Mouse (Mus musculus) forebrain, embryonic 16.5 days (tissue): ENCODE data around the gene Lrrc4. TPM values are rescaled to one million over a fixed set of nuclear protein-coding genes. Genes with fewer than 3 reads are reported as not detected.

ENCODE experiments used
- ATAC-seq: fragments of 200-750 bp; cut with Nextera tagmentation; 2 replicates; pipeline ENCODE4 v1.8.0; 2017; ENCODE audit warnings: mild to moderate bottlenecking, moderate library complexity
- H3K27ac ChIP-seq: fragments of 300-500 bp; sonication (generic); 2 replicates; pipeline ENCODE4 v1.5.1; 2014; ENCODE audit warnings: low read length, control low read depth
- H3K27me3 ChIP-seq: fragments of 300-500 bp; sonication (generic); replicated peaks from 2 replicates; pipeline ENCODE4 v1.6.1; 2014; ENCODE audit warnings: low read length; ENCODE audit not compliant: control insufficient read depth, insufficient read depth
- H3K36me3 ChIP-seq: fragments of 300-500 bp; sonication (generic); 2 replicates; pipeline ENCODE4 v1.6.1; 2014; ENCODE audit not compliant: control insufficient read depth, insufficient read depth
- H3K4me1 ChIP-seq: fragments of 300-500 bp; sonication (generic); replicated peaks from 2 replicates; pipeline ENCODE4 v1.6.1; 2014; ENCODE audit warnings: low read length; ENCODE audit not compliant: control insufficient read depth, insufficient read depth
- H3K4me2 ChIP-seq: fragments of 300-500 bp; sonication (generic); 2 replicates; pipeline ENCODE4 v1.6.1; 2014; ENCODE audit warnings: mild to moderate bottlenecking, low read length, control low read depth
- H3K4me3 ChIP-seq: fragments of 300-500 bp; sonication (generic); replicated peaks from 2 replicates; pipeline ENCODE4 v1.5.1; 2014; ENCODE audit warnings: mild to moderate bottlenecking, low read length, control low read depth
- H3K9ac ChIP-seq: fragments of 300-500 bp; sonication (generic); replicated peaks from 2 replicates; pipeline ENCODE4 v1.6.1; 2014; ENCODE audit warnings: low read depth, low read length, control low read depth
- H3K9me3 ChIP-seq: fragments of 300-500 bp; sonication (generic); 2 replicates; pipeline ENCODE4 v1.6.1; 2016; ENCODE audit warnings: low read length; ENCODE audit not compliant: control insufficient read depth
- WGBS: fragments of 180-500 bp; shearing (Covaris S2); extraction: QIAGEN DNeasy Blood & Tissue Kit; methylation state at CpG from one replicate; pipeline ENCODE4 v1.1.7; 2014; 5-methylcytosine and 5-hydroxymethylcytosine counted together
- polyA plus RNA-seq: library from polyadenylated mRNA; unstranded; fragments of >200 nt; fragmentation: Nextera tagmentation; extraction: Ambion mirVana; gene quantifications from 2 replicates; pipeline ENCODE4 v1.2.1, GENCODE M21; 2015

Lrrc4 gene
- polyA plus RNA-seq, 1 experiment from 2014 or later, result 8.4 TPM

DNA sequence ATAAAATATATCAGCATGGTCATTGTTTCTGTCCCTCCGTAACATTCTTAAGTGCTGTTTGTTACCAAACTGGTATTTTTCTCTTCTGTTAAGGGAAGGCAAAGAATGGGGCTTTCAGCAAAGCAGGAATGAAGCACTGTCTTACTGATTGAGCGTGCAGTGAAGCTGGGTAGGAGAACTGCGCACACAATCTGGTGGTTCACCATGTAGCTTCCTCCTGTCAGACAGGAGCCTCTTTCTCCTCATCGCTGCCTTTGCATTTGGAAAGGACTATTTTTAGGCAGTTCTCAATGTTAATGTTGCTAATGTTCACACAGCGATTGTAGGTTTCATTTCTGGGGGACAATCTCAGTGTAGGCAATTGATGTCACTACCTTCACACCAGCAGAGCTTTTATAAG, 162.3 kb downstream of the Lrrc4 start:
- no peak overlapping the region for H3K4me3 ChIP-seq
- 89% methylated on average over 5 of the region's 5 CpGs for WGBS

GRCm38 (mm10) chr6:28667586-28667985, 164.0 kb downstream of the Lrrc4 start:
- ATAC-seq, result no peak
- Histone ChIP-seq H3K27me3 (no peaks in the 10 kb centered on the region), H3K27ac (no peak overlapping the region), H3K9me3 (no peaks in the 10 kb centered on the region), H3K4me2 (no peak overlapping the region), H3K9ac (no peak overlapping the region), H3K4me1 (no peaks in the 10 kb centered on the region), H3K4me3 (no peak overlapping the region), H3K36me3 (no peaks in the 10 kb centered on the region)
- WGBS, result 96% methylated on average over 1 of the region's 1 CpGs

More for the DNA sequence above, 162.3 kb downstream of the Lrrc4 start:
- H3K27ac ChIP-seq, result no peak overlapping the region
- no peaks in the 10 kb centered on the region for H3K9me3 ChIP-seq
- ATAC-seq, result no peak
- no peaks in the 10 kb centered on the region for H3K4me1 ChIP-seq
- H3K4me2 ChIP-seq, result no peak overlapping the region
- H3K36me3 ChIP-seq, result no peaks in the 10 kb centered on the region
- H3K9ac ChIP-seq, result no peak overlapping the region
- no peaks in the 10 kb centered on the region for H3K27me3 ChIP-seq

DNA sequence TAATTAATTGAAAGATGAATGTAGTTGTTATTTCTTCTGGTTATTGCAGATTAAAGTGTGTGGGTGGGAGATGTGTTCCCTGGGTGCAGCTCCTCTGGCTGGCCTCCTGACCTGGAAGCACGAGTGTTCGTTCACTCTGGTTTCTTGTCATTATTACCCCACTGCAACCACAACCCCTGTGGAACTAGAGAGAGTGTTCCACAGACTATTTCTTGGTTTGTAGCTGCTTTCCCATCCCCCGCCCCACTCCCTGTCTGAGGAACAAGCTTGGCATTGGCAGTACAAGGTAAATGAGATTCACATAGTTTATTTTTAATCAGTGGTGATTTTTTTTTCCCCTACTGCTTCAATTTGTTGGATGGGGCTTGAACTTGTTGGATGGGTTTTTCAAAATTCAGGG, 166.8 kb downstream of the Lrrc4 start:
- Histone ChIP-seq H3K4me3 (no peak overlapping the region), H3K9me3 (no peaks in the 10 kb centered on the region), H3K27me3 (no peaks in the 10 kb centered on the region), H3K36me3 (no peaks in the 10 kb centered on the region), H3K4me2 (no peak overlapping the region), H3K9ac (no peak overlapping the region), H3K4me1 (no peaks in the 10 kb centered on the region), H3K27ac (no peak overlapping the region)
- 82% methylated on average over 3 of the region's 3 CpGs for WGBS
- ATAC-seq, result no peak

DNA sequence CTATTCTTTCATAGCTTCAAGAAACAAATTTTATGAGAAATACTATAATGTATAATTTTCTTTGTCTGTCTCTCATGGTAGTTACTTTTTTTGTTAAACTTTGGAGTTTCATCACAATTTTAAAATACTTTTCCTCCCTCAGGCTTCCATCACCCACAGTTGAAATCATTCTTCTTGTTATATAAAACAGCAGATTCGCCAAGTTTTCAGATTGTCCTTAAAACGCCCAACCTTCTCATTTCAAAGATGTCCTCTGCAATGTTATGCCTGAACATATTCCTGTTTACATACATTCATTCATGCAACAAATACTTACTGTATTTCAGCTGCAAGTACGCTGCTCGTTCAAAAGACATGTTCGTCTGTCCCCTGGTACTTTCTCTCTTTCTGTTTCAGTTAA, 167.9 kb downstream of the Lrrc4 start:
- no peaks in the 10 kb centered on the region for H3K27me3 ChIP-seq
- 79% methylated on average over 5 of the region's 5 CpGs for WGBS
- no peak for ATAC-seq
- H3K27ac ChIP-seq, result no peak overlapping the region
- no peak overlapping the region for H3K4me2 ChIP-seq
- no peak overlapping the region for H3K4me3 ChIP-seq
- no peaks in the 10 kb centered on the region for H3K36me3 ChIP-seq
- H3K9ac ChIP-seq, result no peak overlapping the region
- H3K4me1 ChIP-seq, result no peaks in the 10 kb centered on the region
- H3K9me3 ChIP-seq, result no peaks in the 10 kb centered on the region

DNA sequence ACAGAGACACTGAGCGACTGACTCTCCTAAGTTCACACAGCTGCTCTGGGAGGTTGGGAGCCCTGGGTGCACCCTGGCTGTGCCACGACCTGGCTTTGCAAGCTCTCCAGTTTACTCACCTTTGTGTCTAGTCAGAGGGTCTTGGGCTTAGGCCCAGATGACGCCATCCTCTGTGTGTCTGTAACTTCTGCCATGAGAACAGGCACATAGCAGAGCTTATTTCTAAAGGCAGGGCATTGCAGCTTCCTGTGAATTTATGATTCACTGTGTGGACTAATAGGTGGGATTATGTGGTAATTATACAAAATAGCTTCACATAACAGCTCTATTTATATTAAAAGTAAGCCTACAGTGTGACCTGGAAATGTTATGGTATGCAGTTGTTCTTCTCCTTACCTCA, 168.5 kb downstream of the Lrrc4 start:
- ATAC-seq, result no peak
- H3K9ac ChIP-seq, result no peak overlapping the region
- H3K27me3 ChIP-seq, result no peaks in the 10 kb centered on the region
- no peaks in the 10 kb centered on the region for H3K36me3 ChIP-seq
- no peak overlapping the region for H3K4me2 ChIP-seq
- H3K27ac ChIP-seq, result no peak overlapping the region
- no peaks in the 10 kb centered on the region for H3K9me3 ChIP-seq
- H3K4me1 ChIP-seq, result no peaks in the 10 kb centered on the region
- no peak overlapping the region for H3K4me3 ChIP-seq
- 82% methylated on average over 3 of the region's 3 CpGs for WGBS

DNA sequence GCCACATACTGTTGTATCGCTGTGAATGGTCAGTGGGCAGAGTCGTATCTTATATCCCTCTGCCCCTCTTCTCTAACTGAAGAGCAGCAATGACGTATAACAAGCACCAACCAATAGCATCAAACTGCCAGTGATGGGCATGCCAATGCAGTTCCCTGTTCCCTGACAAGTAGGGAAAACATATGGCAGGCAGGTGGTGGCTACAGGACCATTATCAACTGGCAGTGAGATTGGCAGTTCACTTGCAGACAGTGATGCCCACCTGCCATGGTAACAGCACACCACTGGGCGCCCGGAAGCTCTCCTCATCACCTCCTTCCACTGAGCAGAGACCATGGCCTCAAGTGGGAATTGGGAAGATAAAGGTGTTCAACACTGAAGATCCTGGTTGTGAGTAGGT, 175.0 kb downstream of the Lrrc4 start:
- Histone ChIP-seq H3K4me1 (0 out of 2 replicates have a peak, but pooled peaks cover 2% of the 10 kb centered on the region), H3K27ac (no peak overlapping the region), H3K36me3 (no peaks in the 10 kb centered on the region), H3K27me3 (no peaks in the 10 kb centered on the region), H3K4me2 (no peak overlapping the region), H3K9ac (no peak overlapping the region), H3K9me3 (no peaks in the 10 kb centered on the region), H3K4me3 (no peak overlapping the region)
- 85% methylated on average over 5 of the region's 5 CpGs for WGBS
- ATAC-seq, result no peak

- Histone ChIP-seq H3K4me3 (no peak overlapping the region), H3K27ac (no peak overlapping the region), H3K9me3 (no peaks in the 10 kb centered on the region), H3K27me3 (no peaks in the 10 kb centered on the region), H3K4me1 (peaks cover 5% of the 10 kb centered on the region; the same call in 1 of the 2 replicates), H3K9ac (no peak overlapping the region), H3K36me3 (no peaks in the 10 kb centered on the region), H3K4me2 (no peak overlapping the region)
- ATAC-seq, result no peak
Observed at GRCm38 (mm10) chr6:28645231-28645630, 186.3 kb downstream of the Lrrc4 start.

DNA sequence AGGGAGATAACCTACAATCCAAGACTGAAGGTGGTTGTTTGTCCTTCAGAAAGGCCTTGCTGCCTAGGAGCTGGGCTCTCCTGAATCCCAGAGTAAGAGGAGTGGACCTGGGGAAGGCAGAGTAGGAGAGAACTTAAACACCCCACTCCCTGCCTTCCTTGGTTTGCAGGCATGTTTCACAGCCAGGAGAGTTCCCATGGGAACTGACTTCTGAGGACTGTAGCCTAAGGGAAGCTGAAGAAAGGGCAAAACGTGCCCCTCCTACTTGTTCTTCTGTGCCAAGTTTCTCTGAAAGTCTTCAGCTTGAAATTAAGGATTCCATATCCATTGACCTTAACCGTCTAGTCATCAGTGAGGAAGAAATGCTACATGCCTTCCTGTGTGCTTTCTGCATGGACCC, 188.6 kb downstream of the Lrrc4 start:
- H3K9me3 ChIP-seq, result no peaks in the 10 kb centered on the region

GRCm38 (mm10) chr6:28640088-28640487, 191.5 kb downstream of the Lrrc4 start:
- ATAC-seq, result no peak
- WGBS, result 82% methylated on average over 5 of the region's 5 CpGs
- H3K4me3 ChIP-seq, result no peak overlapping the region
- no peak overlapping the region for H3K27ac ChIP-seq
- H3K27me3 ChIP-seq, result no peaks in the 10 kb centered on the region
- H3K9ac ChIP-seq, result no peak overlapping the region
- H3K4me1 ChIP-seq, result peaks cover 9% of the 10 kb centered on the region; the same call in 1 of the 2 replicates
- H3K4me2 ChIP-seq, result no peak overlapping the region
- no peaks in the 10 kb centered on the region for H3K9me3 ChIP-seq
- H3K36me3 ChIP-seq, result no peaks in the 10 kb centered on the region

More for the DNA sequence above, 188.6 kb downstream of the Lrrc4 start:
- no peak for ATAC-seq
- Histone ChIP-seq H3K9ac (no peak overlapping the region), H3K27me3 (no peaks in the 10 kb centered on the region), H3K4me2 (no peak overlapping the region), H3K4me3 (no peak overlapping the region), H3K4me1 (peaks cover 5% of the 10 kb centered on the region; the same call in 1 of the 2 replicates), H3K36me3 (no peaks in the 10 kb centered on the region), H3K27ac (no peak overlapping the region)
- 62% methylated on average over 2 of the region's 2 CpGs for WGBS
